Mouse (Mus musculus) G1E (cell line): ENCODE measurements around the gene Pcp4l1. TPM values are rescaled to one million over a fixed set of nuclear protein-coding genes. Genes with fewer than 3 reads are reported as not detected.

Experiments
- ATAC-seq: 2 replicates; pipeline ENCODE4 v1.8.0; 2016; ENCODE audit warnings: mild to moderate bottlenecking; ENCODE audit not compliant: insufficient number of reproducible peaks, poor library complexity, low FRiP score, severe bottlenecking; ENCODE audit errors: extremely low read depth
- DNase-seq: peaks from one replicate; pipeline ENCODE4 v3.0.0; 2012; ENCODE audit warnings: low spot score
- H3K27me3 ChIP-seq: 2 replicates; pipeline ENCODE4 v1.6.1; 2012; ENCODE audit warnings: mild to moderate bottlenecking, low read length, inconsistent platforms; ENCODE audit not compliant: insufficient read depth
- H3K36me3 ChIP-seq: replicated peaks from 2 replicates; pipeline ENCODE3; 2012; ENCODE audit warnings: mild to moderate bottlenecking, inconsistent platforms
- H3K4me1 ChIP-seq: 2 replicates; pipeline ENCODE4 v1.6.1; 2012; ENCODE audit warnings: low read depth, low read length, inconsistent platforms, mixed read lengths; ENCODE audit not compliant: insufficient read depth
- H3K4me3 ChIP-seq: 2 replicates; pipeline ENCODE4 v1.5.1; 2012; ENCODE audit warnings: low read depth, mild to moderate bottlenecking, inconsistent platforms, low read length, moderate library complexity, mixed read lengths
- H3K9me3 ChIP-seq: replicated peaks from 2 replicates; pipeline ENCODE4 v1.6.1; 2012; ENCODE audit warnings: inconsistent platforms
- CTCF ChIP-seq: IDR thresholded peaks from 2 replicates; pipeline ENCODE4 v1.5.1; 2012; ENCODE audit warnings: low read depth, low read length, inconsistent platforms, mixed read lengths
- GATA1 ChIP-seq: IDR thresholded peaks from 2 replicates; pipeline ENCODE4 v1.6.1; 2012; ENCODE audit warnings: borderline replicate concordance, low read length, inconsistent platforms, mixed read lengths
- GATA2 ChIP-seq: IDR thresholded peaks from 2 replicates; pipeline ENCODE4 v1.6.1; 2012; ENCODE audit warnings: low read depth, low read length, inconsistent platforms, borderline replicate concordance
- POLR2AphosphoS5 ChIP-seq: IDR thresholded peaks from 2 replicates; pipeline ENCODE4 v1.6.1; 2012; ENCODE audit warnings: low read depth, low read length, inconsistent platforms; ENCODE audit not compliant: insufficient replicate concordance
- TAL1 ChIP-seq: conservative IDR thresholded peaks from 2 replicates; pipeline ENCODE4 v1.6.1; 2012; ENCODE audit warnings: low read depth, low read length, inconsistent platforms, mixed read lengths
- polyA plus RNA-seq: library from polyadenylated mRNA; stranded (reverse); fragments of >175 nt; gene quantifications from 2 replicates; pipeline ENCODE4 v1.2.3, GENCODE M21; 2012
- total RNA-seq, 2 experiments: library from RNA; stranded (forward) in 1 of 2; stranded (reverse) in 1 of 2; fragments of 200-1000 nt in 1 of 2; fragments of >200 nt in 1 of 2; fragmentation: Nextera tagmentation in 1 of 2; gene quantifications; 2 replicates each; pipeline ENCODE4 v1.2.3; 2014 to 2017

Pcp4l1 gene
- total and polyA plus RNA-seq, 3 experiments = 0.16 TPM; not detected in 2

- Histone ChIP-seq H3K27me3 (peaks cover 11% of the 10 kb centered on the region), H3K9me3 (no peaks in the 10 kb centered on the region), H3K4me3 (no peak overlapping the region), H3K4me1 (peaks cover 4% of the 10 kb centered on the region; the same call in 1 of the 2 replicates), H3K36me3 (no peaks in the 10 kb centered on the region)
- ATAC-seq (no peak), DNase-seq (no peak)
- TF ChIP-seq TAL1 (no peak), POLR2AphosphoS5 (no peak), GATA2 (no peak), CTCF (no peak), GATA1 (no peak)
Measured at GRCm38 (mm10) chr1:171200769-171201168, 4.7 kb upstream of the Pcp4l1 start.

GRCm38 (mm10) chr1:171199532-171199931, 3.5 kb upstream of the Pcp4l1 start:
- no peak for ATAC-seq
- DNase-seq = no peak
- Histone ChIP-seq H3K9me3 (no peaks in the 10 kb centered on the region), H3K27me3 (peaks cover 19% of the 10 kb centered on the region), H3K4me3 (no peak overlapping the region), H3K4me1 (peaks cover 4% of the 10 kb centered on the region; the same call in 1 of the 2 replicates), H3K36me3 (no peaks in the 10 kb centered on the region)
- TF ChIP-seq CTCF (no peak), GATA1 (no peak)

GRCm38 (mm10) chr1:171195046-171195822, 834 bp downstream of the Pcp4l1 start:
- Histone ChIP-seq H3K9me3 (no peaks in the 10 kb centered on the region), H3K4me1 (peaks cover 4% of the 10 kb centered on the region; the same call in 1 of the 2 replicates), H3K27me3 (peaks cover 37% of the 10 kb centered on the region), H3K4me3 (no peak overlapping the region), H3K36me3 (no peaks in the 10 kb centered on the region)
- TF ChIP-seq CTCF (no peak), GATA2 (no peak), GATA1 (no peak), TAL1 (no peak), POLR2AphosphoS5 (no peak)
- DNase-seq (no peak), ATAC-seq (no peak)

GRCm38 (mm10) chr1:171193911-171194830, 1.9 kb downstream of the Pcp4l1 start:
- Histone ChIP-seq H3K4me1 (peaks cover 4% of the 10 kb centered on the region; the same call in 1 of the 2 replicates), H3K4me3 (no peak overlapping the region), H3K9me3 (no peaks in the 10 kb centered on the region), H3K36me3 (no peaks in the 10 kb centered on the region), H3K27me3 (peaks cover 37% of the 10 kb centered on the region)
- DNase-seq = no peak
- TF ChIP-seq CTCF (no peak), POLR2AphosphoS5 (no peak), TAL1 (no peak), GATA2 (no peak), GATA1 (no peak)
- ATAC-seq = no peak

- no peaks in the 10 kb centered on the region for H3K36me3 ChIP-seq
- DNase-seq (no peak), ATAC-seq (no peak)
- no peak overlapping the region for H3K4me3 ChIP-seq
- no peaks in the 10 kb centered on the region for H3K9me3 ChIP-seq
- TF ChIP-seq TAL1 = no peak
- no peak for TF ChIP-seq GATA1
- no peak for TF ChIP-seq POLR2AphosphoS5
- TF ChIP-seq GATA2 = no peak
- TF ChIP-seq CTCF = no peak
- H3K27me3 ChIP-seq = peaks cover 37% of the 10 kb centered on the region
- H3K4me1 ChIP-seq = peaks cover 4% of the 10 kb centered on the region; the same call in 1 of the 2 replicates
Measured at GRCm38 (mm10) chr1:171193093-171193840, 2.8 kb downstream of the Pcp4l1 start.

- TF ChIP-seq GATA2 (no peak), TAL1 (no peak), POLR2AphosphoS5 (no peak), CTCF (no peak), GATA1 (no peak)
- Histone ChIP-seq H3K36me3 (no peaks in the 10 kb centered on the region), H3K4me1 (peaks cover 4% of the 10 kb centered on the region; the same call in 1 of the 2 replicates), H3K4me3 (no peak overlapping the region), H3K27me3 (peaks cover 37% of the 10 kb centered on the region), H3K9me3 (no peaks in the 10 kb centered on the region)
- DNase-seq (no peak), ATAC-seq (no peak)
Measured at GRCm38 (mm10) chr1:171192283-171192682, 3.8 kb downstream of the Pcp4l1 start.
